ENCODE assay signal across 12 mouse cellular contexts in the genomic region with DNA sequence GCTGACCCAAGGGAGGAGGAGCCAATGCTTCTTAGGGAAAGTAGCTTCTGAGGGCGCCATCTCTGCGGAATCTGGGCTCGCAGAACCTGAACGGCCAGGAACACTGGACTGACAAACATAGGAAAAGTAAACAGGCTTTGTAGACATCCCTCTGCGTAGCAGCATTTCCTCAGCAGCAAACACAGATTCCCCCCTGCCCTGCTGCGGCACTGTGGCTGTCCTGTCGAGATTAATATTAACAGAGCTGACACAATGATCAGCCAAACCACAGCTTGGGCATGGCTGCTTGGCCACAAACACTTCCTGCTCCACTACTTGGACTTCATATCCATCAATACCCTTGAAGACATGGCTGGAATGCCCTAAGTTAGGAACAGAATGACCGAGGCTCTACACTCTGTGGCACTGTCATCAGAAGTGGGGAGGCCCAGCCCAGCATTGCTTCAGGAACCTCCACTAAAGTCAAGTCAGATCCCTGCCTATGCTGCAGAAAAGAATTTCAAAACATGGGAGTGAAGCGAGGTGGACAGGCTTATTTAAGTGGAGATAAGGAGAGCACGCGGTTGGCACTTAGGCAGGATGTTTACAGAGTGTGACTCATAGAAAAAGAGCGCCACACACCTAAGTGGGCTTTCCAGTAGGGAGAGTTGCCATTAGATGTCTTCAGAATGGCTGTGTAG. TPM values are rescaled to one million over a fixed set of nuclear protein-coding genes. Genes with fewer than 3 reads are reported as not detected.
DNase-seq lines count a peak whose midpoint lies in the region; ATAC-seq lines count a peak whose summit lies in the region.
"Had no signal": no experiment of that assay in that cellular context is flagged by ENCODE, and none has a peak within 500 bp of the region (broad histone marks: within the 10 kb centered on the region; RNA-seq: fewer than 3 reads in every experiment).

No protein-coding gene starts in this region.

- no peak for DNase-seq in heart, embryonic 10.5 days (ENCODE audit: low spot score)
- no peak for DNase-seq in heart, adult 9 months (ENCODE audit: low spot score in 2 of 2)
- peak; percentile 24 for DNase-seq in 3T3-L1 (ENCODE audit: low read depth, low spot score)
- DNase-seq in left cerebral cortex, postnatal 36 days (ENCODE audit: low spot score in 2 of 2) = no peak
- no peak for DNase-seq in frontal cortex, postnatal 10 days (ENCODE audit: low spot score in 2 of 2)
- no peak for DNase-seq in thymus, postnatal 14 days
- DNase-seq: B cell, adult 2 months; cerebellum, postnatal 10 days had no signal

- intact Hi-C loops in left cerebral cortex, postnatal 36 days (cut with DNase I) = no loop called here

- no peak overlapping the region for H3K4me3 ChIP-seq in heart, embryonic 10.5 days
- no peak overlapping the region for H3K4me3 ChIP-seq in kidney, embryonic 14.5 days (ENCODE audit: low read length)
- H3K4me3 ChIP-seq in lung, embryonic 15.5 days = no peak overlapping the region

- H3K27ac ChIP-seq in heart, embryonic 10.5 days = peak overlapping the region; percentile 57
- H3K27ac ChIP-seq in kidney, embryonic 14.5 days (ENCODE audit: low read depth, low read length) = peak overlapping the region; percentile 19; the same call in 1 of the 2 replicates
- peak overlapping the region; percentile 90 for H3K27ac ChIP-seq in lung, embryonic 15.5 days

- H3K36me3 ChIP-seq in heart, embryonic 10.5 days = no peaks in the 10 kb centered on the region
- H3K36me3 ChIP-seq in kidney, embryonic 14.5 days (ENCODE audit: control insufficient read depth, insufficient read depth, low read length) = no peaks in the 10 kb centered on the region
- H3K36me3 ChIP-seq in lung, embryonic 15.5 days = no peaks in the 10 kb centered on the region

- no peak overlapping the region for H3K4me2 ChIP-seq in kidney, embryonic 14.5 days (replicated peaks; ENCODE audit: low read depth, low read length)
- H3K4me2 ChIP-seq in lung, embryonic 15.5 days = no peak overlapping the region

- no peaks in the 10 kb centered on the region for H3K9me3 ChIP-seq in heart, embryonic 10.5 days
- no peaks in the 10 kb centered on the region for H3K9me3 ChIP-seq in kidney, embryonic 14.5 days (ENCODE audit: control insufficient read depth, low read length)
- no peaks in the 10 kb centered on the region for H3K9me3 ChIP-seq in lung, embryonic 15.5 days

- peaks cover 14% of the 10 kb centered on the region for H3K4me1 ChIP-seq in heart, embryonic 10.5 days
- no peaks in the 10 kb centered on the region; the same call in 1 of the 2 replicates for H3K4me1 ChIP-seq in kidney, embryonic 14.5 days (ENCODE audit: control insufficient read depth, insufficient read depth, low read length)
- peaks cover 12% of the 10 kb centered on the region for H3K4me1 ChIP-seq in lung, embryonic 15.5 days

- H3K27me3 ChIP-seq in heart, embryonic 10.5 days (ENCODE audit: insufficient read depth, poor library complexity, severe bottlenecking) = no peaks in the 10 kb centered on the region
- H3K27me3 ChIP-seq in kidney, embryonic 14.5 days (ENCODE audit: control insufficient read depth, insufficient read depth, low read length) = no peaks in the 10 kb centered on the region
- H3K27me3 ChIP-seq in lung, embryonic 15.5 days = no peaks in the 10 kb centered on the region

- H3K9ac ChIP-seq in kidney, embryonic 14.5 days (ENCODE audit: low read depth, low read length) = no peak overlapping the region
- no peak overlapping the region for H3K9ac ChIP-seq in lung, embryonic 15.5 days

- WGBS in heart, embryonic 10.5 days = 45% methylated on average over 12 of the region's 12 CpGs
- 77% methylated on average over 12 of the region's 12 CpGs for WGBS in kidney, embryonic 14.5 days
- WGBS in lung, embryonic 15.5 days = 26% methylated on average over 12 of the region's 12 CpGs

- peak; percentile 64; the same call in 1 of the 2 replicates for ATAC-seq in kidney, embryonic 14.5 days (ENCODE audit: low FRiP score, low TSS enrichment)
- peak; percentile 86 for ATAC-seq in lung, embryonic 15.5 days (ENCODE audit: borderline replicate concordance, extremely low read depth, low FRiP score, low TSS enrichment)

RNA-seq across cellular contexts. Expression of a gene that starts 11.3 kb away (rescaled TPM):
- 0.12 and 0.30 TPM in 2 replicates for polyA plus RNA-seq in heart, embryonic 10.5 days (2016; fragmentation: Nextera tagmentation; extraction: Ambion mirVana)
- not detected in 2 replicates for polyA plus RNA-seq in kidney, embryonic 14.5 days (2014; fragmentation: Nextera tagmentation; extraction: Ambion mirVana)
- 73.4 and 93.8 TPM in 2 replicates for polyA plus RNA-seq in lung, embryonic 15.5 days (2015; fragmentation: Nextera tagmentation; extraction: Ambion mirVana)
- not detected for total RNA-seq in left cerebral cortex, postnatal 36 days (2021)
- total RNA-seq: gastrocnemius, adult 18-20 months; layer of hippocampus, adult 18-20 months had no signal

RNA-seq across cellular contexts. Expression of a gene that starts 51.9 kb away (rescaled TPM):
- 43.5 and 53.9 TPM in 2 replicates for polyA plus RNA-seq in heart, embryonic 10.5 days (2016; fragmentation: Nextera tagmentation; extraction: Ambion mirVana)
- 51.3 and 69.1 TPM in 2 replicates for polyA plus RNA-seq in kidney, embryonic 14.5 days (2014; fragmentation: Nextera tagmentation; extraction: Ambion mirVana)
- polyA plus RNA-seq in lung, embryonic 15.5 days (2015; fragmentation: Nextera tagmentation; extraction: Ambion mirVana) = 45.1 and 49.6 TPM in 2 replicates
- total RNA-seq in left cerebral cortex, postnatal 36 days (2021) = 10 to 100 TPM; 33.0 to 33.8 TPM

RNA-seq across cellular contexts. Expression of a gene that starts 54.0 kb away (rescaled TPM):
- polyA plus RNA-seq in heart, embryonic 10.5 days (2016; fragmentation: Nextera tagmentation; extraction: Ambion mirVana) = 17.3 and 24.9 TPM in 2 replicates
- polyA plus RNA-seq in kidney, embryonic 14.5 days (2014; fragmentation: Nextera tagmentation; extraction: Ambion mirVana) = 26.7 and 29.8 TPM in 2 replicates
- polyA plus RNA-seq in lung, embryonic 15.5 days (2015; fragmentation: Nextera tagmentation; extraction: Ambion mirVana) = 27.4 and 28.2 TPM in 2 replicates
- 10 to 100 TPM; 13.9 to 19.0 TPM for total RNA-seq in left cerebral cortex, postnatal 36 days (2021)

RNA-seq across cellular contexts. Expression of a gene that starts 57.7 kb away (rescaled TPM):
- polyA plus RNA-seq in heart, embryonic 10.5 days (2016; fragmentation: Nextera tagmentation; extraction: Ambion mirVana) = 10.9 and 15.7 TPM in 2 replicates
- 13.3 and 14.2 TPM in 2 replicates for polyA plus RNA-seq in kidney, embryonic 14.5 days (2014; fragmentation: Nextera tagmentation; extraction: Ambion mirVana)
- 25.4 and 27.8 TPM in 2 replicates for polyA plus RNA-seq in lung, embryonic 15.5 days (2015; fragmentation: Nextera tagmentation; extraction: Ambion mirVana)
- total RNA-seq in left cerebral cortex, postnatal 36 days (2021) = 1 to 10 TPM; 1.1 to 1.8 TPM

Comparison
In these comparisons a context has a peak if more than half of its experiments do, and no peak if none do; other contexts are left out.
1. H3K27ac ChIP-seq: peak in every context shown above with its lines; median percentile 90 in lung, embryonic 15.5 days; 57 in heart, embryonic 10.5 days; 19 in kidney, embryonic 14.5 days.
2. RNA of a gene that starts 11.3 kb away (polyA plus RNA-seq): 73.4 to 93.8 TPM in lung, embryonic 15.5 days; 0.12 to 0.30 TPM in heart, embryonic 10.5 days and not detected in kidney, embryonic 14.5 days; every median in the first group is over 10 times any median in the second.